Mouse (Mus musculus): Measurements from ENCODE around the gene Gm30191. TPM values are rescaled to one million over a fixed set of nuclear protein-coding genes. Genes with fewer than 3 reads are reported as not detected.
A peak's percentile ranks its signal among the peaks of the same experiment; 100 is the strongest.
"Not testable (repeated sequence)": the region's sequence is repeated elsewhere in the genome, so short reads cannot be mapped to it uniquely, and the experiment has no call there.

Gene Gm30191
- polyA plus RNA-seq, 1 experiment from 2014 or later, result not detected

DNA sequence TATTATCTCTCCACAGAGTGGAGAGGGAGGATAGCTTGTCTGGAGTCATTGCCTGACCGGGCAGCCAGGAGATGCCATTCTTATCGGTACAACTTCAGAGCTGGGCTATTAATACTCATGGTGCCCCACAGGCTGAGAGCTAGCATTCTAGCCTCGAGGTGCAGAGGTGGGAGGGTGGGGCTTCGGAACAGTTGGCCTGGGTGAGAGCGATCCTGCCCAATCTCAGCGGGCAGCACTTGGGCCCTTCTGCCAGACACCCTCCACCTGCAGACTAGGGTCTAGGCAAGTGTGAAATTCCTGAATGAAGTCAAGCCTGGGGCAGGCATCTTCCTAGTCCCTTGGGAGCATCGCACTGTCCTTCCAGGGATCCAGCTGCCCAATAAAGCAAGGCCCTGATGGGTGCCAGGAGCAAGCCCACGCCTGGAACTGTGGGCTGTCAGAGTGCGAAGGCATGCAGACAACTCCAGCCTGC lies 47.0 kb downstream of the Gm30191 start:
- no peak overlapping the region for H3K9ac ChIP-seq (ENCODE audit: low read length)
- H3K4me2 ChIP-seq (ENCODE audit: low read depth, low read length), result no peak overlapping the region
- WGBS, result 42% methylated on average over 9 of the region's 9 CpGs
- no peaks in the 10 kb centered on the region; the same call in 1 of the 2 replicates for H3K27me3 ChIP-seq (ENCODE audit: control insufficient read depth, insufficient read depth, low read depth, low read length)
- peaks cover 3% of the 10 kb centered on the region for H3K4me1 ChIP-seq (replicated peaks; ENCODE audit: control insufficient read depth, insufficient read depth, low read length)
- H3K4me3 ChIP-seq (ENCODE audit: low read length), result no peak overlapping the region
- peaks cover 3% of the 10 kb centered on the region; the same call in 1 of the 2 replicates for H3K9me3 ChIP-seq (ENCODE audit: control insufficient read depth, low read length)
- no peaks in the 10 kb centered on the region for H3K36me3 ChIP-seq (ENCODE audit: control insufficient read depth, insufficient read depth, low read length)
- ATAC-seq (ENCODE audit: low read depth), result peak; percentile 33; the same call in 1 of the 2 replicates
- H3K27ac ChIP-seq (ENCODE audit: low read length), result no peak overlapping the region

DNA sequence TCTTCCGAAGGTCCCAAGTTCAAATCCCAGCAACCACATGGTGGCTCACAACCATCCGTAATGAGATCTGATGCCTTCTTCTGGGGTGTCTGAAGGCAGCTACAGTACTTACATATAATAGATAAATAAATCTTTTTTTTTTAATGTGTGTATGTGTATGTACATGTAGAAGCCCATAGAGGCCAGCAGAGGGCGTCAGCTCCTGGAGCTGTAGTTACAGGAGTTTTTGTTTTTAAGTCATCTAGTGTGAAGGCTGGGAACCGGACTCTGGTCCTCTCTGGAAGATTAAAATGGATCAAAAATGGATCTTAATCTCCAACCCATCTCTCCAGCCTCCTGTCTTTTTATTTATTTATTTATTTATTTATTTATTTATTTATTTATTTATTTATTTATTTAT lies 49.4 kb downstream of the Gm30191 start:
- WGBS, result 83% methylated on average over 4 of the region's 4 CpGs
- not testable (repeated sequence) for H3K4me1 ChIP-seq (replicated peaks; ENCODE audit: control insufficient read depth, insufficient read depth, low read length); ATAC-seq (ENCODE audit: low read depth); H3K9me3 ChIP-seq (ENCODE audit: control insufficient read depth, low read length); H3K27me3 ChIP-seq (ENCODE audit: control insufficient read depth, insufficient read depth, low read depth, low read length); H3K4me2 ChIP-seq (ENCODE audit: low read depth, low read length); H3K4me3 ChIP-seq (ENCODE audit: low read length); H3K9ac ChIP-seq (ENCODE audit: low read length); H3K27ac ChIP-seq (ENCODE audit: low read length); H3K36me3 ChIP-seq (ENCODE audit: control insufficient read depth, insufficient read depth, low read length)

DNA sequence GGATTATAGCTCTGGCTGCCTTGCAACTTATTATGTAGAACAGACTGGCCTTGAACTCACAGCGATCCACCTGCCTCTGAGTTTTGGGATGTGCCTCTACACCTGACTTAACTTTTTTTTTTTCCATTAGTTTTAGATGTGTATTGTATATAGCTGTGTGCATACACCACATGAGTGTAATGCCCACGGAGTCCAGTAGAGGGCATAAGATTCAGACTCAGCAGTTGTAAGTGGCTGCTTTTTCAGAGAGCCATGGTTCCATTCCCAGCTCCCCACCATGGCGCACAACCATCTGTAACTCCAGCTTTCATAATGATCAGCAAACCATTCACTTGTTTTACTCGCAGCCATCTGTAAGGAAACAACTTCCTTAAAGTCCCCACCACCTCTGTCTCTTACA lies 49.8 kb downstream of the Gm30191 start:
- Histone ChIP-seq H3K4me2 (ENCODE audit: low read depth, low read length) (no peak overlapping the region), H3K36me3 (ENCODE audit: control insufficient read depth, insufficient read depth, low read length) (no peaks in the 10 kb centered on the region), H3K4me1 (replicated peaks; ENCODE audit: control insufficient read depth, insufficient read depth, low read length) (no peaks in the 10 kb centered on the region), H3K9ac (ENCODE audit: low read length) (no peak overlapping the region), H3K4me3 (ENCODE audit: low read length) (no peak overlapping the region), H3K27me3 (ENCODE audit: control insufficient read depth, insufficient read depth, low read depth, low read length) (no peaks in the 10 kb centered on the region; the same call in 1 of the 2 replicates), H3K27ac (ENCODE audit: low read length) (no peak overlapping the region), H3K9me3 (ENCODE audit: control insufficient read depth, low read length) (peaks cover 3% of the 10 kb centered on the region; the same call in 1 of the 2 replicates)
- whole genome bisulfite sequencing, result 86% methylated on average over 4 of the region's 4 CpGs
- ATAC-seq (ENCODE audit: low read depth), result no peak

DNA sequence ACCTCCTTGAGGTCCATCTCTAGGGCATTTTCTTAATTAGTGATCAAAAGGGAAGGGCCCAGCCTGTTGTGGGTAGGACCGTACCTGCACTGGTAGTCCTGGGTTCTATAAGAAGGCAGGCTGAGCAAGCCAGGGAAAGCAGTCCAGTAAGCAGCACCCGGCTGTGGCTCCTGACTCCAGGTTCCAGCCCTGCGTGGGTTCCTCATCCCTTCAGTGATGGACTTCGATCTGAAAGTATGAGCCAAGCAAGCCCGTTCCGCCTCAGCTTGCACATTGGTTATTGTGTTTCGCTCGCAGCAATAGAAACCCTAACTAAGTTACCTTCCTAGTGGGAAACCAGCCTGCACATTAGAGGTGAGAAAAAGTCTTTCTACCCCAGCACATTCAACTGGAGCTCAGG lies 50.6 kb downstream of the Gm30191 start:
- Histone ChIP-seq H3K9ac (ENCODE audit: low read length) (no peak overlapping the region), H3K27me3 (ENCODE audit: control insufficient read depth, insufficient read depth, low read depth, low read length) (no peaks in the 10 kb centered on the region; the same call in 1 of the 2 replicates), H3K9me3 (ENCODE audit: control insufficient read depth, low read length) (peaks cover 3% of the 10 kb centered on the region; the same call in 1 of the 2 replicates), H3K36me3 (ENCODE audit: control insufficient read depth, insufficient read depth, low read length) (no peaks in the 10 kb centered on the region), H3K4me2 (ENCODE audit: low read depth, low read length) (no peak overlapping the region), H3K27ac (ENCODE audit: low read length) (no peak overlapping the region), H3K4me3 (ENCODE audit: low read length) (no peak overlapping the region), H3K4me1 (replicated peaks; ENCODE audit: control insufficient read depth, insufficient read depth, low read length) (no peaks in the 10 kb centered on the region)
- no peak for ATAC-seq (ENCODE audit: low read depth)
- WGBS, result 89% methylated on average over 8 of the region's 8 CpGs

DNA sequence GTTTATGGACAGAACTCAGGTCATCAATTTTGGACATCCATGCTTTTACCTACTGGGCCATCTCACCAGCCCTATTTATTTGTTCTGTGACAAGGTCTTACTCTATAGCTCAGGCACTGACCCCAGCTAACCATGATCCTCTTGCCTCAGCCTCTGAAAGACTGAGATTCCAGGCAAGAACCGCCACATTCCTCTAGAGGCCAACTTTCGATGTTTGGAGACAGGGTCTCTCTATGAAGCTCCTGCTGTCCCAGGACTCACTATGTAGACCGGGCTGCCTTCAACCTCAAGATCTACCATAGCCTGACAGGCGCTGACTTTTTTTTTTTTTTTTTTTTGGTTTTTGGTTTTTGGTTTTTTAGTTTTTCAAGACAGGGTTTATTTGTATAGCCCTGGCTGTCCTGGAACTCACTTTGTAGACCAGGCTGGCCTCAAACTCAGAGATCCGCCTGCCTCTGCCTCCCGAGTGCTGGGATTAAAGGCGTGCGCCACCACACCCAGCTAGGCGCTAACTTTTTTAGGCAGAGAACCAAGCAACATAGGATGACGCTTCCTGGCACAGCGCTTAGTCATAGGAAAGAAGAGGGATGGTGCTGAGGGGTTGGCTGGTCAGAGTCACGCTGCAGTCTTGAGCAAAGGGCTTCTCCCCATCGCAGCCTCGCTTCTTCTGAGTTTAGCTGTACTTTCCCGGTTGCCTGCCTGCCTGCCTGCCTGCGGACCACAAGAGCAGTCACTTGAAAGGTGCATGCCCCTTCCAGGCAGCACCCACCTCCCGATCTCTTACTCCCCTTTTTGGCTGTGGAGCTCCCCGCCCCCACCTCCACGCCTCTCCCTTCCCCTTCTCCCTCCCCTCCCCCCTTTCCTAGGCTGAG lies 52.1 kb downstream of the Gm30191 start:
- no peak overlapping the region for H3K4me2 ChIP-seq (ENCODE audit: low read depth, low read length)

DNA sequence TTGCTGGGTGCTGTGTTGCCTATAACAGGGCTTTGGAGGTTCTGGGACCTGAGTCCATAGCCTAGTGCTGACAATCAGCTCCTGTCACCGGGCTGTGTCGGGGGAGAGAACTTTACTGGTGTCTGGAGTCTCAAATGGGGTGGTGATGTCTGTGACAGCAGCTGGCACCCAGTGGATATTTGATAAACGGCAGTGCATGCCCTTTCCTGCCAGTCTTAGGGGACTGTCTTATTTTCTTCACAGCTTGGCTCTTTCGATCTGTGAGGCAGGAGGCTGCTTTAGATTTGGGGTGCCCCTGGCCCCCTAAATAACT lies 52.7 kb downstream of the Gm30191 start:
- Histone ChIP-seq H3K4me2 (ENCODE audit: low read depth, low read length) (no peak overlapping the region), H3K27ac (ENCODE audit: low read length) (no peak overlapping the region), H3K4me1 (replicated peaks; ENCODE audit: control insufficient read depth, insufficient read depth, low read length) (no peaks in the 10 kb centered on the region), H3K36me3 (ENCODE audit: control insufficient read depth, insufficient read depth, low read length) (no peaks in the 10 kb centered on the region), H3K27me3 (ENCODE audit: control insufficient read depth, insufficient read depth, low read depth, low read length) (no peaks in the 10 kb centered on the region), H3K9ac (ENCODE audit: low read length) (no peak overlapping the region), H3K4me3 (ENCODE audit: low read length) (no peak overlapping the region), H3K9me3 (ENCODE audit: control insufficient read depth, low read length) (peaks cover 3% of the 10 kb centered on the region; the same call in 1 of the 2 replicates)
- WGBS, result 51% methylated on average over 4 of the region's 4 CpGs
- no peak for ATAC-seq (ENCODE audit: low read depth)

More for the DNA sequence above, 52.1 kb downstream of the Gm30191 start:
- no peak overlapping the region for H3K4me3 ChIP-seq (ENCODE audit: low read length)
- WGBS, result 66% methylated on average over 18 of the region's 19 CpGs
- H3K4me1 ChIP-seq (replicated peaks; ENCODE audit: control insufficient read depth, insufficient read depth, low read length), result no peaks in the 10 kb centered on the region
- H3K36me3 ChIP-seq (ENCODE audit: control insufficient read depth, insufficient read depth, low read length), result no peaks in the 10 kb centered on the region
- no peak overlapping the region for H3K27ac ChIP-seq (ENCODE audit: low read length)
- H3K9ac ChIP-seq (ENCODE audit: low read length), result no peak overlapping the region
- no peak for ATAC-seq (ENCODE audit: low read depth)
- H3K9me3 ChIP-seq (ENCODE audit: control insufficient read depth, low read length), result peaks cover 3% of the 10 kb centered on the region; the same call in 1 of the 2 replicates
- no peaks in the 10 kb centered on the region for H3K27me3 ChIP-seq (ENCODE audit: control insufficient read depth, insufficient read depth, low read depth, low read length)

Other genes with a start within 250 kb of the Gm30191 start
- 44.2 and 44.5 TPM in 2 replicates for gene Dhdds, start 246.0 kb upstream of the Gm30191 start, polyA plus RNA-seq (2015; fragmentation: Nextera tagmentation; extraction: Ambion mirVana)
- not detected in 2 replicates for gene Lin28a, start 228.1 kb upstream of the Gm30191 start, polyA plus RNA-seq (2015; fragmentation: Nextera tagmentation; extraction: Ambion mirVana)
- gene Zfp683, start 193.1 kb upstream of the Gm30191 start, polyA plus RNA-seq (2015; fragmentation: Nextera tagmentation; extraction: Ambion mirVana), result not detected in 2 replicates
- gene Crybg2, start 186.1 kb upstream of the Gm30191 start, polyA plus RNA-seq (2015; fragmentation: Nextera tagmentation; extraction: Ambion mirVana), result 4.2 and 7.0 TPM in 2 replicates
- 23.8 and 24.7 TPM in 2 replicates for gene Cd52, start 151.9 kb upstream of the Gm30191 start, polyA plus RNA-seq (2015; fragmentation: Nextera tagmentation; extraction: Ambion mirVana)
- 14.9 and 16.6 TPM in 2 replicates for gene Ubxn11, start 144.4 kb upstream of the Gm30191 start, polyA plus RNA-seq (2015; fragmentation: Nextera tagmentation; extraction: Ambion mirVana)
- gene Sh3bgrl3, start 118.1 kb upstream of the Gm30191 start, polyA plus RNA-seq (2015; fragmentation: Nextera tagmentation; extraction: Ambion mirVana), result 466 and 467 TPM in 2 replicates
- 51.9 and 56.1 TPM in 2 replicates for gene Cep85, start 59.8 kb upstream of the Gm30191 start, polyA plus RNA-seq (2015; fragmentation: Nextera tagmentation; extraction: Ambion mirVana)
- gene Gm7534, start 43.9 kb upstream of the Gm30191 start, polyA plus RNA-seq (2015; fragmentation: Nextera tagmentation; extraction: Ambion mirVana), result not detected in 2 replicates
- gene Catsper4, start 19.6 kb upstream of the Gm30191 start, polyA plus RNA-seq (2015; fragmentation: Nextera tagmentation; extraction: Ambion mirVana), result 0.23 and 0.87 TPM in 2 replicates
- gene Cnksr1, start 8.5 kb upstream of the Gm30191 start, polyA plus RNA-seq (2015; fragmentation: Nextera tagmentation; extraction: Ambion mirVana), result 12.6 and 14.2 TPM in 2 replicates
- 0.48 and 0.80 TPM in 2 replicates for gene E130218I03Rik, start 3.3 kb upstream of the Gm30191 start, polyA plus RNA-seq (2015; fragmentation: Nextera tagmentation; extraction: Ambion mirVana)
- gene Zfp593, start 1.3 kb upstream of the Gm30191 start, polyA plus RNA-seq (2015; fragmentation: Nextera tagmentation; extraction: Ambion mirVana), result 10.9 and 12.6 TPM in 2 replicates
- gene Grrp1, start 7.2 kb downstream of the Gm30191 start, polyA plus RNA-seq (2015; fragmentation: Nextera tagmentation; extraction: Ambion mirVana), result 9.0 and 11.0 TPM in 2 replicates
- gene Pdik1l, start 41.0 kb downstream of the Gm30191 start, polyA plus RNA-seq (2015; fragmentation: Nextera tagmentation; extraction: Ambion mirVana), result 23.3 and 23.4 TPM in 2 replicates
- gene Trim63, start 68.2 kb downstream of the Gm30191 start, polyA plus RNA-seq (2015; fragmentation: Nextera tagmentation; extraction: Ambion mirVana), result 2.6 and 3.1 TPM in 2 replicates
- gene Slc30a2, start 96.2 kb downstream of the Gm30191 start, polyA plus RNA-seq (2015; fragmentation: Nextera tagmentation; extraction: Ambion mirVana), result 0.29 and 0.43 TPM in 2 replicates
- 1.8 and 2.5 TPM in 2 replicates for gene Extl1, start 136.9 kb downstream of the Gm30191 start, polyA plus RNA-seq (2015; fragmentation: Nextera tagmentation; extraction: Ambion mirVana)
- 14.3 and 14.6 TPM in 2 replicates for gene Pafah2, start 149.4 kb downstream of the Gm30191 start, polyA plus RNA-seq (2015; fragmentation: Nextera tagmentation; extraction: Ambion mirVana)
- gene Stmn1, start 221.4 kb downstream of the Gm30191 start, polyA plus RNA-seq (2015; fragmentation: Nextera tagmentation; extraction: Ambion mirVana), result 1,638 and 1,729 TPM in 2 replicates
- 6.9 and 8.7 TPM in 2 replicates for gene Paqr7, start 249.8 kb downstream of the Gm30191 start, polyA plus RNA-seq (2015; fragmentation: Nextera tagmentation; extraction: Ambion mirVana)

All from lung, embryonic 16.5 days (tissue).